Mouse (Mus musculus) lung, embryonic 16.5 days (tissue): ENCODE measurements around the gene Prok1. TPM values are rescaled to one million over a fixed set of nuclear protein-coding genes. Genes with fewer than 3 reads are reported as not detected.

Experiments
- ATAC-seq: fragments of 200-750 bp; cut with Nextera tagmentation; 2 replicates; pipeline ENCODE4 v1.8.0; 2017; ENCODE audit warnings: low read depth, mild to moderate bottlenecking, moderate library complexity
- H3K27ac ChIP-seq: fragments of 300-500 bp; sonication (generic); 2 replicates; pipeline ENCODE4 v1.5.1; 2014; ENCODE audit warnings: mild to moderate bottlenecking, control low read depth, low read length
- H3K27me3 ChIP-seq: fragments of 300-500 bp; sonication (generic); 2 replicates; pipeline ENCODE4 v1.6.1; 2014; ENCODE audit warnings: low read depth, low read length, mixed read lengths; ENCODE audit not compliant: control insufficient read depth, insufficient read depth
- H3K36me3 ChIP-seq: fragments of 300-500 bp; sonication (generic); 2 replicates; pipeline ENCODE4 v1.6.1; 2014; ENCODE audit warnings: low read length; ENCODE audit not compliant: control insufficient read depth, insufficient read depth
- H3K4me1 ChIP-seq: fragments of 300-500 bp; sonication (generic); replicated peaks from 2 replicates; pipeline ENCODE4 v1.6.1; 2014; ENCODE audit warnings: low read length, mixed read lengths; ENCODE audit not compliant: control insufficient read depth, insufficient read depth
- H3K4me2 ChIP-seq: fragments of 300-500 bp; sonication (generic); 2 replicates; pipeline ENCODE4 v1.6.1; 2014; ENCODE audit warnings: low read depth, low read length, control low read depth
- H3K4me3 ChIP-seq: fragments of 300-500 bp; sonication (generic); 2 replicates; pipeline ENCODE4 v1.5.1; 2014; ENCODE audit warnings: mild to moderate bottlenecking, low read length, control low read depth
- H3K9ac ChIP-seq: fragments of 300-500 bp; sonication (generic); 2 replicates; pipeline ENCODE4 v1.6.1; 2014; ENCODE audit warnings: low read length, control low read depth
- H3K9me3 ChIP-seq: fragments of 300-500 bp; sonication (generic); 2 replicates; pipeline ENCODE4 v1.6.1; 2016; ENCODE audit warnings: low read length; ENCODE audit not compliant: control insufficient read depth
- WGBS: fragments of 180-500 bp; shearing (Covaris S2); extraction: QIAGEN DNeasy Blood & Tissue Kit; methylation state at CpG from one replicate; pipeline ENCODE4 v1.1.7; 2014; 5-methylcytosine and 5-hydroxymethylcytosine counted together
- polyA plus RNA-seq: library from polyadenylated mRNA; unstranded; fragments of >200 nt; fragmentation: Nextera tagmentation; extraction: Ambion mirVana; gene quantifications from 2 replicates; pipeline ENCODE4 v1.2.1, GENCODE M21; 2015

Prok1 gene
- polyA plus RNA-seq, 1 experiment from 2014 or later: not detected

DNA sequence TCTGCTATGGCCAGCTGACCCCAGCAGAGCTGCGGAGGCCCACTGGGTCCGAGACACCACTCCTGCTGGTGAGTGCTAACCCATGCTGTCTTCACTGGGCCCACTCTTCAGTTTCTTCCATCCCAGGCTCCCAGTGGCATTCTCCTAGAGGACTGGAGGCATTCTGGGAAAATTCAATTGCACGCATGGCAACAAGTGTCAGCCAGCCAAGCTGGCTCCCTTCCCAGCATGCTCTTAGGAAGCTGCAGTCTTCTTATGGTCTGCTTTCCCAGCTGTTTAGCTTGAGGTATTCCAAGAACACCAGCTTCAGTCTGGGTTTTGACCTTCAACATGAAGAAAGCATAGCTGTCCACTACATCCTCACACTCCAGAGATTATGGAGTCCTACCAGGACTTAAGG is 56.3 kb downstream of the Prok1 start:
- Histone ChIP-seq H3K4me2 (no peak overlapping the region), H3K27me3 (no peaks in the 10 kb centered on the region), H3K27ac (no peak overlapping the region), H3K4me1 (no peaks in the 10 kb centered on the region), H3K9ac (no peak overlapping the region), H3K36me3 (no peaks in the 10 kb centered on the region), H3K9me3 (no peaks in the 10 kb centered on the region), H3K4me3 (no peak overlapping the region)
- WGBS: 74% methylated on average over 3 of the region's 3 CpGs
- ATAC-seq: no peak

Other genes starting within 250 kb of the Prok1 start
- gene Kcna3, start 203.5 kb downstream of the Prok1 start, polyA plus RNA-seq: 1.7 and 1.9 TPM in 2 replicates
- gene Kcna2, start 138.6 kb downstream of the Prok1 start, polyA plus RNA-seq: 0.72 and 0.80 TPM in 2 replicates
- not detected in 2 replicates for gene Kcna10, start 56.7 kb downstream of the Prok1 start, polyA plus RNA-seq
- gene Cym, start 18.0 kb downstream of the Prok1 start, polyA plus RNA-seq: 45.5 and 47.6 TPM in 2 replicates
- gene A630076J17Rik, start 9.1 kb downstream of the Prok1 start, polyA plus RNA-seq: 0.24 and 0.47 TPM in 2 replicates
- gene Lamtor5, start 39.2 kb upstream of the Prok1 start, polyA plus RNA-seq: 189 and 196 TPM in 2 replicates
- gene Slc16a4, start 51.5 kb upstream of the Prok1 start, polyA plus RNA-seq: 2.1 and 2.3 TPM in 2 replicates
- gene Rbm15, start 94.0 kb upstream of the Prok1 start, polyA plus RNA-seq: 13.8 and 15.7 TPM in 2 replicates
- gene Kcnc4, start 219.8 kb upstream of the Prok1 start, polyA plus RNA-seq: 0.05 and 0.08 TPM in 2 replicates